Mouse (Mus musculus) C2C12 (cell line): Measurements from ENCODE around the gene Dnajb12.

Experiments
- CTCF ChIP-seq: IDR thresholded peaks from one replicate; pipeline ENCODE4 v1.5.1; 2011; ENCODE audit not compliant: control insufficient read depth, insufficient read depth, insufficient read length
- FOSL1 ChIP-seq: IDR thresholded peaks from one replicate; pipeline ENCODE4 v1.8.0; 2011; ENCODE audit warnings: mild to moderate bottlenecking, low read length; ENCODE audit not compliant: poor library complexity, insufficient read depth, severe bottlenecking
- MAX ChIP-seq: IDR thresholded peaks from one replicate; pipeline ENCODE4 v1.6.1; 2011; ENCODE audit warnings: mild to moderate bottlenecking, control low read depth
- USF1 ChIP-seq: IDR thresholded peaks from one replicate; pipeline ENCODE4 v1.6.1; 2011; ENCODE audit warnings: low read depth, mild to moderate bottlenecking, control low read depth, moderate library complexity

DNA sequence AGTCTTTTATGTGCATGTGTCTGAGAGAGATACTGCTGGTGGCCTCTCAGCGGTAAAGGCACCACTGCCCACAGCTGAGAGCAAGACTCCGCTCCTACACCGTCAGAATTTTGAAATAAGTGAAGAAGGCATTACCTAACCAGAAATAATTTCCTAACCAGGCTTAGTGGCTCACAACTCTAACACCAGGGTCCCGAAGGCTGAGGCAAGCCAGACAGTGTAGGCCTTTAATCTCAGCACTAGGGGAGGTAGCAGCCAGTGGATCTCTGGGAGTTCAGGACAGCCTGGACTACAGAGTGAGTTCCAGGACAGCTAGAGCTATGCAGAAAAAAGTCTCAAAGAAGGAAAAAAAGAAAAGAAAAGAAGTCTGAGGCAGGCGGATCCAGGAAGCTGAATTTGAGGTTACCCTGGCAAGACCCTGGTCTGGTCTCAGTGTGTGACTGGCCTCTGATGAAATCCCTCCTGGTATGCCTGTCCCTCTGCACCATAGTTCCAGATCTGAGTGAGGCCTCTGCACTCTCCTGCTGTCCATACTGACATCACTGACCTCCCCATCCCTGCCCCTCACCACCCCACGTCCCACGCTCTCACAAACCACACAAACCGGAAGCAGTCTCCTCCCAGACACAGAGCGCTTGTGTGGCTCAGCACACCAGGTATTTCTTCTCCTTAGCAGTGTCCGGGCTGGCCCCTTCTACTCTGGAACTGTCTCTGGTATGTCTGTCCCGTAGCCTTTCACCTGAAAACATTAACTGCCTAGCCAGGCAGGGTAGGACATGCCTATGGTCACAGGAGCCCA lies 31.1 kb upstream of the Dnajb12 start:
- no peak for TF ChIP-seq CTCF
- no peak for TF ChIP-seq MAX
- no peak for TF ChIP-seq USF1
- no peak for TF ChIP-seq FOSL1
